Mouse (Mus musculus) heart, postnatal 0 days (tissue): Measurements from ENCODE around the gene Aqp1. TPM values are rescaled to one million over a fixed set of nuclear protein-coding genes. Genes with fewer than 3 reads are reported as not detected.

Experiments
- ATAC-seq: fragments of 200-750 bp; cut with Nextera tagmentation; 2 replicates; pipeline ENCODE4 v1.8.0; 2017; ENCODE audit warnings: low read depth, moderate number of reproducible peaks, moderate library complexity; ENCODE audit not compliant: insufficient read depth
- DNase-seq: peaks from one replicate; pipeline ENCODE4 v3.0.0-alpha.2; 2016; ENCODE audit warnings: low spot score
- H3K27ac ChIP-seq: fragments of 300-500 bp; sonication (generic); 2 replicates; pipeline ENCODE4 v1.5.1; 2014; ENCODE audit warnings: low read depth, mild to moderate bottlenecking
- H3K27me3 ChIP-seq: fragments of 300-500 bp; sonication (generic); 2 replicates; pipeline ENCODE4 v1.6.1; 2014; ENCODE audit warnings: low read length, mixed read lengths; ENCODE audit not compliant: control insufficient read depth, insufficient read depth
- H3K36me3 ChIP-seq: fragments of 300-500 bp; sonication (generic); replicated peaks from 2 replicates; pipeline ENCODE4 v1.6.1; 2014; ENCODE audit warnings: low read length, mixed read lengths; ENCODE audit not compliant: control insufficient read depth, insufficient read depth
- H3K4me1 ChIP-seq: fragments of 300-500 bp; sonication (generic); 2 replicates; pipeline ENCODE4 v1.6.1; 2014; ENCODE audit warnings: antibody characterized with exemption; ENCODE audit not compliant: control insufficient read depth, insufficient read depth
- H3K4me2 ChIP-seq: fragments of 300-500 bp; sonication (generic); 2 replicates; pipeline ENCODE4 v1.6.1; 2014; ENCODE audit warnings: low read depth, mild to moderate bottlenecking, low read length, moderate library complexity
- H3K4me3 ChIP-seq: fragments of 300-500 bp; sonication (generic); 2 replicates; pipeline ENCODE4 v1.5.1; 2014; ENCODE audit warnings: low read depth, low read length
- H3K9ac ChIP-seq: fragments of 300-500 bp; sonication (generic); replicated peaks from 2 replicates; pipeline ENCODE4 v1.6.1; 2014; ENCODE audit warnings: low read depth, low read length, mixed read lengths
- H3K9me3 ChIP-seq: fragments of 300-500 bp; sonication (generic); replicated peaks from 2 replicates; pipeline ENCODE4 v1.6.1; 2016; ENCODE audit warnings: low read length; ENCODE audit not compliant: control insufficient read depth
- CTCF ChIP-seq: IDR thresholded peaks from 2 replicates; pipeline ENCODE4 v1.5.1; 2016; ENCODE audit warnings: antibody characterized with exemption, control low read depth, low read depth
- EP300 ChIP-seq: IDR thresholded peaks from 2 replicates; pipeline ENCODE4 v1.6.1; 2016; ENCODE audit warnings: antibody characterized with exemption, low read depth
- WGBS: fragments of 180-500 bp; shearing (Covaris S2); extraction: QIAGEN DNeasy Blood & Tissue Kit; methylation state at CpG from one replicate; pipeline ENCODE4 v1.1.7; 2014; 5-methylcytosine and 5-hydroxymethylcytosine counted together
- polyA plus RNA-seq: library from polyadenylated mRNA; unstranded; fragments of >200 nt; fragmentation: Nextera tagmentation; extraction: Ambion mirVana; gene quantifications from 2 replicates; pipeline ENCODE4 v1.2.1, GENCODE M21; 2015
- total RNA-seq: library from RNA; depleted of rRNA; stranded (reverse); fragments of >200 nt; gene quantifications from 2 replicates; pipeline ENCODE4 v1.2.3, GENCODE M21; 2014; ENCODE audit warnings: low replicate concordance

The Aqp1 gene
- total and polyA plus RNA-seq, 2 experiments from 2014 or later, result 56.4 to 146 TPM

DNA sequence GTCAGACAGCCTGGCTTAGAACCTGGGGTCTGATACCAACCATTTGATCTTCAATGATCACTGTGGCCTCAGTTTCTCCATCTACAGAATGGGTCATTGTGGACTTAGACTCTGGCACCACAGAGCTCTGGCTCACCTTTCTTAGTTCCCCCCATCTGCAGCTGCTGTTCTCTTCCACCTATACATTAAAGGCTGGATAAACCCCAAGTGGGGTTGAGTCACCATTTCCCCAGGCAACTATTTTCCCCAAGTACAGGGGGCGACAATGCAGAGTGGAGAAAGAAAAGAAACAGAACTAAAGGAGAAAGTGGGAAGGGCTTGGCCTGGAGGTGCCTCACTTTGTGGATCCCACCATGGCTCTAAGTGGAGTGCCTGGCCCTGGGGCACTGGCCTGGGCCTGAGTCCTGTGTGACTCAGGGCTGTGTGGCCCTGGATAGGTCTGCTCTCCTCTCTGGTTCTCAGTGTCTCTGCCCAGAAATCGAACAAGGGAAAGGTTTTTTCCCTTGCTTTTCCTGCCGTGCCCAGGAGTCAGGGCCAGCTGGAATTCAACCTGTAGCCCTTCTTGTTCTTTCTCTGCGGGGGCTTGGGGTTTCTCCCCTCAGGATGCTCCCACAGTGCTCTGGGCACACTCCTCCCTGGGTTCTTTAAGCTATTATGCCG, 20.9 kb downstream of the Aqp1 start:
- Histone ChIP-seq H3K9ac (no peak overlapping the region), H3K9me3 (no peaks in the 10 kb centered on the region), H3K4me2 (no peak overlapping the region), H3K27me3 (no peaks in the 10 kb centered on the region), H3K4me3 (no peak overlapping the region), H3K36me3 (no peaks in the 10 kb centered on the region), H3K4me1 (peaks cover 7% of the 10 kb centered on the region; the same call in 1 of the 2 replicates), H3K27ac (no peak overlapping the region)
- WGBS, result 74% methylated on average over 5 of the region's 5 CpGs
- ATAC-seq (no peak), DNase-seq (no peak)
- TF ChIP-seq EP300, result no peak
- no peak for TF ChIP-seq CTCF

DNA sequence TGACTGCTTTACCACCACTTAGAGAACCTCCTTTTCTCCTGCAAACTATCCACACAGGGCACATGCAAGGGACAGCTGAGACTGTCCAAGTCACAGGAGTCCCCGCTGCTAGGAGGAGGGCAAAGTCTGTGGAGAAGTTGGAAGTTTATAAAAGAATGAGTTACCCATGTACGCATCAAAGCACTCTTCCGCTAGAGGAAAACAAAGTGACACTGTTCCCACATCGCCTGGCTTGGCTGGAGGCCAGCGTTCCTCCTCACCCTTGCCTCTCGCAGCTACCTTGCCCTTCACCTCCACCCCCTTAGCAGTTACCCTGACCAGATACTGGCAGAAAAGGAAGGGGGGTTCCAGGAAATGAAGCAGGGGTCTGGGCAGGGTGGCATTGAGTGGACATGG, 21.4 kb downstream of the Aqp1 start:
- H3K9ac ChIP-seq, result no peak overlapping the region
- ATAC-seq (no peak), DNase-seq (no peak)
- H3K9me3 ChIP-seq, result no peaks in the 10 kb centered on the region
- H3K4me1 ChIP-seq, result peaks cover 7% of the 10 kb centered on the region; the same call in 1 of the 2 replicates
- H3K4me3 ChIP-seq, result no peak overlapping the region
- H3K27ac ChIP-seq, result no peak overlapping the region
- WGBS, result 39% methylated on average over 6 of the region's 6 CpGs
- TF ChIP-seq EP300 (no peak), CTCF (no peak)
- H3K4me2 ChIP-seq, result no peak overlapping the region
- H3K36me3 ChIP-seq, result no peaks in the 10 kb centered on the region
- H3K27me3 ChIP-seq, result no peaks in the 10 kb centered on the region

DNA sequence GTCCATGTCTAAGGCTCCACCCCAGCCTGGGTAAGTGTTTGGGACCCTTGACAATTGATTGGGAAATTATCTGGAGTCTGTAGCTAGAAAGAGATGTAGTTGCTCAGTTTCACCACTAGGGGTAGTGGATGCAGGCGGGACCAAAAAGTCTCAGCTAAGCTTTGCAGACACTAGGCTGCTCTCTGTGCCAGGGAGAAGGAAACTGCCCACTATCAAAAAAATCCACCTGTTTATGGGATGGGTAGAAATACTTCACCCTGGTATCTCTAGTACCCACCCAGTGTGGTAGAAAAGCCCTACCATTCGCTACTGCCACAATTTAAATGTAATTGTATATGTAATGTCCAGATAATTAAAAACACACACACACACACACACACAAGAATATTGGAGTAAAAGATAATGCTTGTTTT, 22.5 kb downstream of the Aqp1 start:
- Histone ChIP-seq H3K9ac (no peak overlapping the region), H3K27me3 (no peaks in the 10 kb centered on the region), H3K36me3 (no peaks in the 10 kb centered on the region), H3K9me3 (no peaks in the 10 kb centered on the region), H3K4me1 (peaks cover 7% of the 10 kb centered on the region; the same call in 1 of the 2 replicates), H3K4me2 (no peak overlapping the region), H3K27ac (no peak overlapping the region), H3K4me3 (no peak overlapping the region)
- TF ChIP-seq EP300, result no peak
- peak; percentile 68 for TF ChIP-seq CTCF
- DNase-seq (peak; percentile 19), ATAC-seq (no peak)
- 26% methylated on average over 2 of the region's 2 CpGs for WGBS

DNA sequence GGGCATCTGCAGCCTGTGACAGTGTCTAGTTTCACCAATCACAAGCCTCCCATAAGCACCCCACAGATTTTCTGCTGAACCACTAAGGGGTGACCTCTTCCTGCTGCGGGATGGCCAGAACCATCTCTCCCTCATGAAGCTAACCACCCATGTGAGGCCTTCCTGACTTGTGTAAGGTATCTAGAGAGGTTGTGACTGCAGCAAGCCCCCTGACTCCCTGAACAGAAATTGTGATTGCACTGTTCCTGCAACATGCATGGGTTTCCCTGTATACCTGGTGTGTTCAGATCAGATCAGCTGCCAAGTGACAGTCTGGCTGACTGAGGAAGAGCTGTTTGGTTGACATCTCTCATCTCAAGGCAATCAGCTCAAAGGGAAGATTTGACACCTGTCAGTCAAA, 26.4 kb downstream of the Aqp1 start:
- no peaks in the 10 kb centered on the region for H3K36me3 ChIP-seq
- no peak overlapping the region for H3K4me2 ChIP-seq
- WGBS, result 71% methylated on average over 1 of the region's 1 CpGs
- DNase-seq (no peak), ATAC-seq (no peak)
- H3K4me3 ChIP-seq, result no peak overlapping the region
- peaks cover 2% of the 10 kb centered on the region; the same call in 1 of the 2 replicates for H3K4me1 ChIP-seq
- no peak overlapping the region for H3K9ac ChIP-seq
- H3K27ac ChIP-seq, result no peak overlapping the region
- TF ChIP-seq EP300, result no peak
- TF ChIP-seq CTCF, result no peak
- H3K27me3 ChIP-seq, result no peaks in the 10 kb centered on the region
- H3K9me3 ChIP-seq, result no peaks in the 10 kb centered on the region

DNA sequence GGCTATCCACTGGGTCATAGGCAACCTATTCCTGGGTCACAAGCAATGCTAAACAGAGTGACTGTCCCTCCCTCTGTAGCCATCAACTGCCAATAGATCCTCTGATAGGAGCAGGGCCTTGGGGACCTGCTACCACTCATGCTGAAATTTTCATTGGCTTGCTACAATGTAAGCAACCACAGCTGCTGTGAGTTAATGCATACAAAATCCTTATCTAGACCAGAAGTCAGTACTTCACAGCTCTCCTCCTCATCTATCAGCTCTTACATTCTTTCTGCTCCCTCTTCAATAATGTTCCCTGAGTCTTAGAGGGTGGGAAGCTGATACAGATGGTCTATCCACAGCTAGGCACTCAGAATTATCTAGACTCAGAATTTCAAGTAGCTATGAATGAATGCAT, 30.9 kb downstream of the Aqp1 start:
- DNase-seq (no peak), ATAC-seq (no peak)
- H3K9ac ChIP-seq, result no peak overlapping the region
- H3K9me3 ChIP-seq, result 0 out of 2 replicates have a peak, but pooled peaks cover 3% of the 10 kb centered on the region
- no peak overlapping the region for H3K27ac ChIP-seq
- H3K4me3 ChIP-seq, result no peak overlapping the region
- H3K27me3 ChIP-seq, result no peaks in the 10 kb centered on the region
- no peak for TF ChIP-seq CTCF
- no peak for TF ChIP-seq EP300
- H3K36me3 ChIP-seq, result no peaks in the 10 kb centered on the region
- no peaks in the 10 kb centered on the region for H3K4me1 ChIP-seq
- no peak overlapping the region for H3K4me2 ChIP-seq

DNA sequence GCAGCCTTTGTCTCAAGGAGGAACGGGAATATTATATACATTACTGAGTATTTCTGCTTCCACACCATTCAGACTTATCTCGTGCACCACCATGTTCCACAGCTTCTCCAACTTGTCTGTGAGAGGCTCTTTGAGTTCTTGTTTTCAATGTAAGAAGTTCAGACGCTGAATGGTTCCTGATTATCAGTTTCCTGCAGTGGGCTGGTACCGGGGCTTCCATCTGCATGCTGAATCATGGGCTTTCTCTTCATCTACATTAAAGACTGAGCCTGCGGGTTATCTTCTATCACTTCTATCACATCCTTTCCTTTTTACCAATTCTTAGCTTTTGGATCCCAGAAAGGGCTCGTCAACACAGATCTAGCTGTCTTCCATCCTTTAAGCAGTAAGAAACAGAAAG, 34.6 kb downstream of the Aqp1 start:
- TF ChIP-seq CTCF, result no peak
- Histone ChIP-seq H3K27me3 (no peaks in the 10 kb centered on the region), H3K9ac (no peak overlapping the region), H3K4me2 (no peak overlapping the region), H3K9me3 (0 out of 2 replicates have a peak, but pooled peaks cover 3% of the 10 kb centered on the region), H3K36me3 (no peaks in the 10 kb centered on the region), H3K27ac (no peak overlapping the region), H3K4me1 (no peaks in the 10 kb centered on the region), H3K4me3 (no peak overlapping the region)
- 67% methylated on average over 6 of the region's 6 CpGs for WGBS
- DNase-seq (no peak), ATAC-seq (no peak)
